Mouse (Mus musculus) bone marrow, adult 2 months (tissue): ENCODE data around the gene Ppm1e. TPM values are rescaled to one million over a fixed set of nuclear protein-coding genes. Genes with fewer than 3 reads are reported as not detected.

Experiments used
- H3K27ac ChIP-seq: fragments of 200-500 bp; 2 replicates; pipeline ENCODE4 v1.5.1; 2012; ENCODE audit warnings: low read depth, mild to moderate bottlenecking, control low read depth, inconsistent platforms, low read length; ENCODE audit not compliant: control insufficient read depth, poor library complexity, insufficient read depth
- H3K4me1 ChIP-seq: fragments of 200-500 bp; 2 replicates; pipeline ENCODE4 v1.6.1; 2011; ENCODE audit warnings: low read length; ENCODE audit not compliant: control insufficient read depth, insufficient read depth
- H3K4me3 ChIP-seq: fragments of 200-500 bp; replicated peaks from 2 replicates; pipeline ENCODE3; 2011; ENCODE audit warnings: mild to moderate bottlenecking, low read depth, low read length, control low read depth; ENCODE audit not compliant: control insufficient read depth
- CTCF ChIP-seq: fragments of 200-500 bp; IDR thresholded peaks from 2 replicates; pipeline ENCODE4 v1.5.1; 2011; ENCODE audit warnings: low read length, control low read depth; ENCODE audit not compliant: control insufficient read depth, insufficient read depth
- POLR2A ChIP-seq: fragments of 200-500 bp; IDR thresholded peaks from 2 replicates; pipeline ENCODE4 v1.6.1; 2011; ENCODE audit warnings: low read depth, mild to moderate bottlenecking, control low read depth, low read length, borderline replicate concordance; ENCODE audit not compliant: control insufficient read depth
- WGBS: fragments of 180-500 bp; shearing (Covaris S2); methylation state at CpG from one replicate; pipeline ENCODE4 v1.1.7; 2018; 5-methylcytosine and 5-hydroxymethylcytosine counted together
- polyA plus RNA-seq: library from polyadenylated mRNA; stranded (reverse); fragments of >200 nt; gene quantifications from 2 replicates; pipeline ENCODE4 v1.2.4, GENCODE M21; 2011; ENCODE audit warnings: low replicate concordance; ENCODE audit not compliant: missing spikeins, insufficient read depth, insufficient read length

Ppm1e gene
- polyA plus RNA-seq, 1 experiment: 2.9 TPM

DNA sequence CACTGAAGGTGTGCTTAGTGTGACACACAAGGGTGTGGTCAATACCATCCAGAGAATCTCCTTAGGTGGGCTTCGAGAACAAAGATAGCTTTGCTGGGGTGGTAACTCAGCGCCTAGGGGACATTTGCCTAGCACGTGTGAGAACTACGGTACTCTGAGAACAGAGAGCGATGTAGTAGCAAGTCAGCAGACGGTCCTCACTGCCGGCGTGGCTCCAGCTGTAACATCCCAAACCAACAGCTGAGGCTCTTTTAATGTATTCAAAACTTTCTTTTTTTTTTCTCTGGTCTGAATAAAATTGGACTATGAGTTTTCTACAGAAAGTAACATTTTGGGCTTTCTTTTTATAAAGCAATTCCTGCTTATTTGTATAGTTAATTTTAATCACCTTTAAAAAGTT is 36.3 kb downstream of the Ppm1e start:
- 85% methylated on average over 8 of the region's 8 CpGs for WGBS
- Histone ChIP-seq H3K4me3 (no peak overlapping the region), H3K4me1 (no peaks in the 10 kb centered on the region), H3K27ac (no peak overlapping the region)
- TF ChIP-seq POLR2A (no peak), CTCF (no peak)

- Histone ChIP-seq H3K4me3 (no peak overlapping the region), H3K27ac (no peak overlapping the region), H3K4me1 (no peaks in the 10 kb centered on the region)
- TF ChIP-seq POLR2A (no peak), CTCF (no peak)
- WGBS: 17% methylated on average over 5 of the region's 5 CpGs
Observed at GRCm38 (mm10) chr11:87320007-87320406, 38.8 kb downstream of the Ppm1e start.

GRCm38 (mm10) chr11:87318956-87319708 is 39.7 kb downstream of the Ppm1e start:
- H3K27ac ChIP-seq: no peak overlapping the region
- WGBS: 86% methylated on average over 9 of the region's 9 CpGs
- H3K4me3 ChIP-seq: no peak overlapping the region
- no peaks in the 10 kb centered on the region for H3K4me1 ChIP-seq
- no peak for TF ChIP-seq CTCF
- TF ChIP-seq POLR2A: no peak

DNA sequence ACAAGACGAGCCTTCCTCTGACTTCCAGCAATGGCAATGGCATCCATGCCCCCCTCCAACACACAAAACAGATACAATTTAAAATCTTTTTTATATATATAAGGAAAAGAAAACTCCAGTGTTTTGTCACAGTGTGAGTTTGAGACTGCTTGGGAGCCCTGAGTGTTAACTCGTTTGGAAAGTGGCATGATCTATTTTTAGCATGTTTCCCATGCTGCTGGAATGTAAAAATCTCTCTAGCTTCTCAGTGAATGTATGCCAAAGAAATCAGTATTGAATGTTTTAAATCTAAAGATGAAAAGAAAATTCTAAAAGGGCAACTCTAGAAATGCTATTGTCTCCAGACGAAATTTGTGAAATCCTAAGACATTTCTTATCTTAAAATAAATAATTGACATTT is 45.3 kb downstream of the Ppm1e start:
- H3K4me1 ChIP-seq: no peaks in the 10 kb centered on the region
- WGBS: 57% methylated on average over 3 of the region's 3 CpGs
- no peak overlapping the region for H3K27ac ChIP-seq
- TF ChIP-seq CTCF (no peak), POLR2A (no peak)
- no peak overlapping the region for H3K4me3 ChIP-seq

GRCm38 (mm10) chr11:87310309-87310708 is 48.5 kb downstream of the Ppm1e start:
- TF ChIP-seq CTCF (no peak), POLR2A (no peak)
- Histone ChIP-seq H3K4me1 (no peaks in the 10 kb centered on the region), H3K27ac (no peak overlapping the region), H3K4me3 (no peak overlapping the region)
- 65% methylated on average over 2 of the region's 2 CpGs for WGBS

DNA sequence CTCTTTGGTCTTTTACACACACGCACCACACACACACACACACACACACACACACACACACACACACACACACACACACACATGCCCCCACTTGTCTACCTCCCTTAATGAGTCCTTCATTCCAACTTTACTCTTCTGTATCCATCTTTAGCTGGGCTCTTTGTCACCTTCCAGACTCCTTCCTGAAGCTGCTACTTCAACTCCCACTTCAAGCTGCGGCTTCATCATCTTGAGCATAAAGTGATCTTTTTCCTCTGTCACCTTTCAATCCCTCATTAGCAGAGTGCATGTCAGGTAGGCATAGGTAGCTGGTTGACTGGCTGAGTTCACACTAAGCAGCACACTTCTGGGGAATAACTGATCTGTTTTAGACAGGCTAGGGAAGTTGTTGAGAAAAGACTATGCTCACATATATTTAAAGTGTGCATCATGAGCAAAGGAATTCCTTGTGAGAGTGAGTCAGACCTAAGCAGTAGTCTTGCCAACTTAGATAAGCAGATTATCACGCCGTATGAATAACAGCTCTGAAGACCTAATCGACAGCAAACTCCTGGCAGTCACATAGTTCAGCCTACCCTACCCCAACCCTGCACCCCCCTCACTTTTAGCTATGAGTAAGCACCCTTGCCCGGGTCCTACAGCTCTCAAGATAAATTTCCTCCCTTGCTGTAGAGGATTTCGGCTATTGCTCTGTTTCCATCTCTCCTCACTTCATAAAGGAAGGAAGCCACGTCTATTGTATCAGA is 49.3 kb downstream of the Ppm1e start:
- no peak overlapping the region for H3K4me3 ChIP-seq
- TF ChIP-seq POLR2A (no peak), CTCF (no peak)
- WGBS: 51% methylated on average over 8 of the region's 8 CpGs
- no peak overlapping the region for H3K27ac ChIP-seq
- no peaks in the 10 kb centered on the region for H3K4me1 ChIP-seq

DNA sequence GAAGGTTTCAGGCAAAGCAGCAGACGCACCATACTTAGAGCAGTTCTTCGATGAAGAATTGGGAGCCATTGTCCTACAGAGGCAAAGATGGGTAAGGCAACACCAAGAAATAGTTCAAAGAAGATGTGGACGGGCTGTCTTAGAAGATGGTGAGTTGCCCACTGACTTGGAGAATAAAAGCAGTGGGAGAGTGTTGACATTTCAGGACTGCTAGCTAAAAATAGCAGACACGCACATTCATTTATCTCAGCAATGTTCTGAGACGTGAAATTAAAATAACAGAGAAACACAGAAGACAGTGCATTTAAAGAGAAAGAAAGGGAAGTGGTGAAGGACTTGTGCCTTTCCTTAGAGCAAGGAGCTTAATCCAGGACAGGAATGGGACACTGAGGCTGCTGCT is 59.8 kb downstream of the Ppm1e start:
- no peak overlapping the region for H3K27ac ChIP-seq
- TF ChIP-seq POLR2A (no peak), CTCF (no peak)
- WGBS: 78% methylated on average over 5 of the region's 5 CpGs
- no peak overlapping the region for H3K4me3 ChIP-seq
- no peaks in the 10 kb centered on the region for H3K4me1 ChIP-seq

- WGBS: 92% methylated on average over 6 of the region's 6 CpGs
- no peak overlapping the region for H3K4me3 ChIP-seq
- no peak for TF ChIP-seq POLR2A
- no peak for TF ChIP-seq CTCF
- H3K4me1 ChIP-seq: no peaks in the 10 kb centered on the region
- H3K27ac ChIP-seq: no peak overlapping the region
Observed at GRCm38 (mm10) chr11:87296467-87296866, 62.4 kb downstream of the Ppm1e start.
